ENCODE assay signal across 9 mouse cellular contexts in the genomic region with DNA sequence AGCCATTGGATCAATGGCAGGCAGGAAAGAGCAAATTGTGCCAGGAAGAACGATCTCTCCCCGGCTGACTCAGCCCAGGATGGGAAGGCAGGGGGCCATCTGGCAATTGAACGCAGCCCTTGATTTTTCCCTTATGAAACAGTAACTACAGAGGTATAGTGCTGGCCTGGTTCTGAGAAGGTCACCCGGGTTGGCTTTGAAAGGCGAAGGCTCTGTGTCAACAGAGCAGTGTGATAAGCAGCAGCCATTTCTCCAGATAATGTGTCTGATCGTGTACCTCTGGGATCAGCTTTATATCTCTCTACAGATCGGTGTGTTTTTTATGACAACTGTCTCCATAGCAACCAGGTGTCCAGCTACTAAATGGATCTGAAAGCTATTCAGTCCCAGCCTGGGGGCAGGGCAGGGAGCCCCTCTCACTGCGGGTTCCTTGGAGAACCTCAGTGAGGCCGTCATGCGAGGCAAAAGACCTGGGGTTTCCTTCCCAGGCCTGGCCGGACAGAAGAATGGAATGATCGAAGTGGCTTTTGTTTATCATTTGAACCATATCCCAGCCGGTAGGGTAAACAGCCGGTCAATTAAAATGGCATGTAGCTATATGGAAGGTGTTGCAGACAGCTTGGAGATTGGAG.
DNase-seq lines count a peak whose midpoint lies in the region; ATAC-seq and TF ChIP-seq lines count a peak whose summit lies in the region.
"Had no signal": no experiment of that assay in that cellular context is flagged by ENCODE, and none has a peak within 500 bp of the region (broad histone marks: within the 10 kb centered on the region; RNA-seq: fewer than 3 reads in every experiment).

No protein-coding gene starts in this region.

- H3K4me2 ChIP-seq in heart, embryonic 11.5 days: peak overlapping the region; percentile 46
- no peak overlapping the region for H3K4me2 ChIP-seq in limb, embryonic 14.5 days (replicated peaks; ENCODE audit: low read depth, low read length, severe bottlenecking)
- H3K4me2 ChIP-seq in stomach, embryonic 15.5 days: peak overlapping the region; percentile 36; the same call in 1 of the 2 replicates

- no peaks in the 10 kb centered on the region for H3K36me3 ChIP-seq in heart, embryonic 11.5 days (ENCODE audit: control insufficient read depth, insufficient read depth, low read length)
- H3K36me3 ChIP-seq in limb, embryonic 14.5 days (ENCODE audit: control insufficient read depth, insufficient read depth, low read length): no peaks in the 10 kb centered on the region
- no peaks in the 10 kb centered on the region for H3K36me3 ChIP-seq in stomach, embryonic 15.5 days
- H3K36me3 ChIP-seq: G1E had no signal

- TF ChIP-seq POLR2A in limb, embryonic 14.5 days (IDR thresholded peaks at IDR 0.05; ENCODE audit: borderline replicate concordance, extremely low read depth, insufficient read depth, insufficient read length): no peak

- H3K27me3 ChIP-seq in heart, embryonic 11.5 days (ENCODE audit: control insufficient read depth, insufficient read depth, low read length): no peaks in the 10 kb centered on the region
- no peaks in the 10 kb centered on the region for H3K27me3 ChIP-seq in limb, embryonic 14.5 days (ENCODE audit: control insufficient read depth, insufficient read depth, low read length)
- no peaks in the 10 kb centered on the region for H3K27me3 ChIP-seq in stomach, embryonic 15.5 days (replicated peaks)

- no peak overlapping the region for H3K4me3 ChIP-seq in layer of hippocampus, adult 2 months
- no peak overlapping the region for H3K4me3 ChIP-seq in heart, embryonic 11.5 days (ENCODE audit: low read depth, low read length)
- no peak overlapping the region for H3K4me3 ChIP-seq in limb, embryonic 14.5 days (replicated peaks; ENCODE audit: low read length)
- no peak overlapping the region for H3K4me3 ChIP-seq in stomach, embryonic 15.5 days (replicated peaks)

- ATAC-seq in heart, embryonic 11.5 days (replicated peaks; ENCODE audit: insufficient number of reproducible peaks, low FRiP score, low TSS enrichment): no peak
- ATAC-seq in limb, embryonic 14.5 days (ENCODE audit: low FRiP score, low read depth): no peak
- ATAC-seq in stomach, embryonic 15.5 days (ENCODE audit: insufficient read depth, low FRiP score, low read depth): no peak

- peak overlapping the region; percentile 55 for H3K9ac ChIP-seq in heart, embryonic 11.5 days (ENCODE audit: low read depth, low read length)
- no peak overlapping the region for H3K9ac ChIP-seq in limb, embryonic 14.5 days (ENCODE audit: low read depth, low read length, severe bottlenecking)
- H3K9ac ChIP-seq in stomach, embryonic 15.5 days: no peak overlapping the region

- TF ChIP-seq CTCF in layer of hippocampus, adult 2 months (conservative IDR thresholded peaks at IDR 0.05): no peak

- no peak for DNase-seq in layer of hippocampus, adult 2 months (ENCODE audit: low spot score in 2 of 2)
- no peak for DNase-seq in layer of hippocampus, adult 9-11 months
- peak; percentile 63 for DNase-seq in brain, adult 2 months (ENCODE audit: low read depth, low spot score)
- no peak for DNase-seq in limb, embryonic 14.5 days (ENCODE audit: low spot score)
- no peak for DNase-seq in right cerebral cortex, postnatal 14 days
- no peak for DNase-seq in ovary, adult 18-20 months (ENCODE audit: low spot score)

- H3K4me1 ChIP-seq in heart, embryonic 11.5 days (ENCODE audit: control insufficient read depth, insufficient read depth, low read length): peaks cover 49% of the 10 kb centered on the region
- peaks cover 67% of the 10 kb centered on the region for H3K4me1 ChIP-seq in limb, embryonic 14.5 days (ENCODE audit: control insufficient read depth, insufficient read depth, low read length)
- H3K4me1 ChIP-seq in stomach, embryonic 15.5 days: peaks cover 63% of the 10 kb centered on the region

- H3K9me3 ChIP-seq in heart, embryonic 11.5 days (replicated peaks; ENCODE audit: control insufficient read depth, low read length): no peaks in the 10 kb centered on the region
- no peaks in the 10 kb centered on the region for H3K9me3 ChIP-seq in limb, embryonic 14.5 days (ENCODE audit: control insufficient read depth, low read length)
- H3K9me3 ChIP-seq in stomach, embryonic 15.5 days: no peaks in the 10 kb centered on the region
- H3K9me3 ChIP-seq: G1E had no signal

- 36% methylated on average over 14 of the region's 14 CpGs for WGBS in heart, embryonic 11.5 days (ENCODE audit: insufficient replicate concordance)
- 29% methylated on average over 14 of the region's 14 CpGs for WGBS in limb, embryonic 14.5 days
- WGBS in stomach, embryonic 15.5 days: 28% methylated on average over 14 of the region's 14 CpGs

- peak overlapping the region; percentile 77 for H3K27ac ChIP-seq in layer of hippocampus, adult 2 months
- H3K27ac ChIP-seq in heart, embryonic 11.5 days (ENCODE audit: low read depth, low read length): peak overlapping the region; percentile 75
- H3K27ac ChIP-seq in limb, embryonic 14.5 days (replicated peaks; ENCODE audit: low read depth, low read length): peak overlapping the region; percentile 71; the same call in 1 of the 2 replicates
- peak overlapping the region; percentile 88 for H3K27ac ChIP-seq in stomach, embryonic 15.5 days
